Mouse (Mus musculus) megakaryocyte, embryonic 14.5 days (primary cell): ENCODE measurements around the gene Abca4. TPM values are rescaled to one million over a fixed set of nuclear protein-coding genes. Genes with fewer than 3 reads are reported as not detected.

Experiments
- H3K27me3 ChIP-seq: replicated peaks from 2 replicates; pipeline ENCODE3; 2012; ENCODE audit warnings: inconsistent platforms
- H3K36me3 ChIP-seq: replicated peaks from 2 replicates; pipeline ENCODE3; 2012; ENCODE audit warnings: low read length, inconsistent platforms, mixed read lengths
- H3K4me1 ChIP-seq: 2 replicates; pipeline ENCODE4 v1.6.1; 2012; ENCODE audit warnings: inconsistent platforms
- H3K4me3 ChIP-seq: replicated peaks from 2 replicates; pipeline ENCODE3; 2012; ENCODE audit warnings: moderate library complexity, mild to moderate bottlenecking, inconsistent platforms
- H3K9me3 ChIP-seq: 2 replicates; pipeline ENCODE4 v1.6.1; 2012; ENCODE audit warnings: inconsistent platforms
- FLI1 ChIP-seq: IDR thresholded peaks from 2 replicates; pipeline ENCODE4 v1.6.1; 2012; ENCODE audit warnings: low read length, inconsistent platforms, mixed read lengths
- GATA1 ChIP-seq: IDR thresholded peaks from 3 replicates; pipeline ENCODE4 v1.6.1; 2012; ENCODE audit warnings: mixed read lengths, low read length, inconsistent platforms, borderline replicate concordance
- polyA plus RNA-seq: library from polyadenylated mRNA; stranded (reverse); fragments of >175 nt; gene quantifications from 2 replicates; pipeline ENCODE4 v1.2.3, GENCODE M21; 2012; ENCODE audit warnings: low replicate concordance; ENCODE audit not compliant: insufficient read depth

Gene Abca4
- polyA plus RNA-seq, 1 experiment = 35.1 TPM

DNA sequence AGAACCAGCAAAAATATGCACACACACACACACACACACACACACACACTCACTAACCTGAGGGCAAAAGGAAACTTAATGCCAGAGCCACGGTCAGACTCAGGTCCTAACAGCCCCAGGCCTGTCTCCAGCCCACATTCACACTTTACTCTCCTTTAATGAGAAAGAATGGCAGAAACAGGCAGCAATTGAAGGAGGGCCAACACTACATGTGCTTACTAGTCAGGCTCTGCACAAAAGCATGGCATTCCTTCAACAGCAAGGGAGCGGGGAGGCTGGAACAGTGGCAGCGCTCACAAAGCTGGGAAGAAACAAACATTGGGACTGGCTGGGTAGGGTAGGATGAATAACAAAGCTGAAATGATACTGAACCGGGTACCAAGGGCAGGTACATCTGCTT, 155.4 kb downstream of the Abca4 start:
- H3K36me3 ChIP-seq = no peaks in the 10 kb centered on the region
- H3K4me1 ChIP-seq = peaks cover 54% of the 10 kb centered on the region
- no peak overlapping the region for H3K4me3 ChIP-seq
- no peaks in the 10 kb centered on the region for H3K9me3 ChIP-seq
- no peaks in the 10 kb centered on the region for H3K27me3 ChIP-seq
- TF ChIP-seq FLI1 (no peak), GATA1 (no peak)

DNA sequence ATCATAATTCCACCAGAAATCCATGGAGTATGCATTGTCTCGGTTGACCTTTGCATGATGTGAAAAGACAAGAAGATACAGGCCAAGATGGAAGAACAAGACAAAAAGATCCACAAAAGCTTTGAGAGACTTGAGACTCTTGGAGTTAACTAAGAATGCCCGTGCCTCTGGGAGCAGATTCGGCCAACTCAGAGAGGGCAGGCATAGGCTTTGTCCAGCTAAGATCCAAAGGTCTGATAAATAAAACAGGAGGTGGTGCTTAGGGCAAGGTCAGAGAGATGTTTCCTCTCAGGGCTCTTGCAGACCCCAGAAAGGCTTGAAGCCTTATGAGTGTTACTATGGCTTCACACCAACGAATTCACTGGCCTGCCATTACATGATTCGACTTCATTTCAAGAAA, 155.8 kb downstream of the Abca4 start:
- peaks cover 58% of the 10 kb centered on the region for H3K4me1 ChIP-seq
- H3K27me3 ChIP-seq = no peaks in the 10 kb centered on the region
- no peaks in the 10 kb centered on the region for H3K36me3 ChIP-seq
- TF ChIP-seq GATA1 (no peak), FLI1 (no peak)
- H3K9me3 ChIP-seq = no peaks in the 10 kb centered on the region
- H3K4me3 ChIP-seq = no peak overlapping the region

DNA sequence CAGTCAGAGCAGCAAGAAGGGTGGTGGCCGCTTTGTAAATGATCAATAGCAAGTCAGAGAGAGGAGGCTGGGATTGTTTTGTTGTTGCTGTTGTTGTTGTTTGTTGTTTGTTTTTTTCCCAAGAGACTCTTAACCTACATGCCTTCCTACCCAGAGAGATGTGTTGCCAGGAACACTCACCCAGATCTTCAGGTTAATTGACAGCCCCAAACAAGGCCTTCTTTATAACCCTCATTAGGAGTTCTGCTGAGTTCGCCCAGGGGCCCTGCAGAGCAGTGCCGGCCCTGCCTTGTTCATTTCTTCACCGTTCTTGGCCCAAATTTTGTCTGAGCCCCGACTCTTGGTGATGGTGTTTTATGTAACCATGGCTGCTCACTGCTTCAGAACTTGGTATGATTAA, 156.2 kb downstream of the Abca4 start:
- H3K27me3 ChIP-seq = no peaks in the 10 kb centered on the region
- peaks cover 56% of the 10 kb centered on the region for H3K4me1 ChIP-seq
- no peaks in the 10 kb centered on the region for H3K36me3 ChIP-seq
- H3K4me3 ChIP-seq = no peak overlapping the region
- H3K9me3 ChIP-seq = no peaks in the 10 kb centered on the region
- TF ChIP-seq GATA1 = no peak
- TF ChIP-seq FLI1 = no peak

DNA sequence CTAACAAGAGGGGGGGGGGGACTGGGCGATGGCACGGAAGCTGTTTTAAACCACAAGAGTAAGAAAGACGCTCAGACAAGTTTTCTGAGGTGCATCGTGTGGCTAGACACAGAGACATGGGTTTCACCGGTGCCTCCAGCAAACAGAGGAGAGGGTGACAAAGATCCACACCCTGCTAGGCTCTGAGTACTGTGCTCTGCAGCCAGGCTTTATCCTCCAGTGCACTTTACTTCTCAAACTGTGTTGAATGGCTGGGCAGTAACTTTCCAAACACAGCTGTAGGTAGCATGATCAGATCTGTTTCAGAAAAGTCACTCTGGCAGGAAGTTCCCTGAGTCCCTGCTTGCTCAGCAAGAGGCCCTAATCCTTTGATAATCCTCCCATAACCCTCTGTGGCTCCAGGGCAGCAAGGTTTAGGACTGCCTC, 158.1 kb downstream of the Abca4 start:
- TF ChIP-seq GATA1 (no peak), FLI1 (no peak)
- Histone ChIP-seq H3K4me3 (peak overlapping the region; percentile 78), H3K27me3 (no peaks in the 10 kb centered on the region), H3K36me3 (no peaks in the 10 kb centered on the region), H3K4me1 (peaks cover 56% of the 10 kb centered on the region), H3K9me3 (no peaks in the 10 kb centered on the region)

DNA sequence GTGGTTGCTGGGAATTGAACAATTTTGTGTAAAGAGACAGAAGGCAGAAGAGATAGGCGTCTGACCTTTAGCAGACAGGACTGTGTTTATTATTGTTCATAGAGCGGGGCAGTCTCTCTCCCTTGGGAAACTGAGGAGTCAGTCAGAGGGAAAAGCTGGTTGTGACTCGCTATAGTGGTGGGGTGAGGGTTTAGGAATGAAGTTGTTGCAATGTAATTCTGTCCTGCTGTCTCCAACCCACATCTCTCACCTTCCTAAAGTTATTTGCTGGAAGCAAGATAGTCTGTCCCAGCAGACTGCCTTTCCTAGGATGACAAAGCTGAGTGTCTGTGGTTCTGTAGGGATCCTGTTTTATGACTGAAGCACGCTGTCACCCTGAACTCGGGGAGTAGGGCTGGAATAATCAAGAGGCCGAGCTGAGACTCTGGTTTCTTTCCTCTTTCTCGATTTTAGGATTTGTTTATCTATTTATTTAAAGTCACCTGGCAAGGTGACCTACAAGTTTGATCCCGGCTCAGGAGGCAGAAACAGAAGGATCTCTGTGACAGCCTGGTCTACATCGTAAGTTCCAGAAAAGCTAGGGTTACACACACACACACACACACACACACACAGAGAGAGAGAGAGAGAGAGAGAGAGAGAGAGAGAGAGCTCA, 159.6 kb downstream of the Abca4 start:
- Histone ChIP-seq H3K4me1 (peaks cover 67% of the 10 kb centered on the region), H3K9me3 (no peaks in the 10 kb centered on the region), H3K36me3 (no peaks in the 10 kb centered on the region), H3K4me3 (no peak overlapping the region), H3K27me3 (no peaks in the 10 kb centered on the region)
- TF ChIP-seq GATA1 (no peak), FLI1 (no peak)

DNA sequence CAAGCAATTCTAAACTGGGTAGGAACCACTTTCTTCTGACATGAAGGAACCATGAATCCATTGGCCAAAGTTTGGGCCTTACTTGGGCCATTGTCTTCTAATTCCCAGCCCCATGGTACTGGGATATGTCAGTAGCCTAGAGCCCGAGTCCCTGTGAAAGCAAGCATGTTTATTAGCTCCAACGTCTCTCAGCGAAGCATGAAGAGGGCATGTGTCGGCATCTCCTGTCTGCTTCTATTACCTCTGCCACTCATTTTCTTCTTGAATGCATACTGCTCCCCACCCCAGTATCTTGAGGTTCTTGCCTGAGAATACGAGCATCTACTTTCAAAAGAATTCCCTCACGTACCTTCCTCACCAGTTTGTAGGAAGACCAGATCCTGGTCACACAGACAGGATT, 161.5 kb downstream of the Abca4 start:
- no peak for TF ChIP-seq GATA1
- no peak for TF ChIP-seq FLI1
- Histone ChIP-seq H3K27me3 (no peaks in the 10 kb centered on the region), H3K4me3 (no peak overlapping the region), H3K36me3 (no peaks in the 10 kb centered on the region), H3K9me3 (no peaks in the 10 kb centered on the region), H3K4me1 (peaks cover 86% of the 10 kb centered on the region)

DNA sequence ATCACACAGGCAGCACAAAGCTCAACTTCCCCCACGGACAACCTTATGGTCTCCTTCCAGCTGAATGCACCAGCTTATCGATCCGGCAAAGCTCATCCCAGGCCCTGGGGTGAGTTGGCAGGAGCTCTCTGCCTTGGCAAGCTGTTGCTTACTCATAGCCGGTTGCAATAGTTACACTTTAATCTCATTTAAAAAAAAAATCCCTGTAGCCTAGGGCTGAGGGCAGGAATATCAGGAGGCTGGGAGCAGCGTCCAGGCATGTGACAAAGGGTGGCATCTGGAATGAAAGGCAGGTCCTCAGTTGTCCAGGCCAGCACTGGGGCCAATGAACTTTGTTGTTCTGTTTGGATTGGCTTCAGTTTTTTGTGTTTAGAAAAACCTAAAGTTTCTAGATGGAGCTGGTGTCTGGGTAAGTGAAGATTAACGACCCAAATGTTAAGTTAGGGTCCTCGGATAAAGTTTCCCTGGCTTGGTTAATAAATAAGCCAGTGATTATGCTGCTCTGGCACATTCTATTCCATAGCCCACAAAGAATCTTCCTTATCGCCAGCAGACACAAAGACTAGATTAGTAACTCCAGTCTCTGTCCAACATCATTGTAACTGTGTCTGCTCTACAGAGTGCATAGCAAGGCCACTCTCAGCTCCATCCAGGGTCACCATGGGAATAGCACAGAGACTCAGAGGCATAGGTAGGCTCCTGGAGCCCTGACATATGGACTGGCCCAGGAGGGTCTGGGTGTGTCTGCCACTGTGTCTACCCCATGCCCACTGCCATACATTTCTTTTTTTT, 162.2 kb downstream of the Abca4 start:
- Histone ChIP-seq H3K27me3 (no peaks in the 10 kb centered on the region), H3K9me3 (no peaks in the 10 kb centered on the region), H3K4me1 (peaks cover 86% of the 10 kb centered on the region), H3K36me3 (no peaks in the 10 kb centered on the region), H3K4me3 (no peak overlapping the region)
- TF ChIP-seq GATA1 (no peak), FLI1 (no peak)

DNA sequence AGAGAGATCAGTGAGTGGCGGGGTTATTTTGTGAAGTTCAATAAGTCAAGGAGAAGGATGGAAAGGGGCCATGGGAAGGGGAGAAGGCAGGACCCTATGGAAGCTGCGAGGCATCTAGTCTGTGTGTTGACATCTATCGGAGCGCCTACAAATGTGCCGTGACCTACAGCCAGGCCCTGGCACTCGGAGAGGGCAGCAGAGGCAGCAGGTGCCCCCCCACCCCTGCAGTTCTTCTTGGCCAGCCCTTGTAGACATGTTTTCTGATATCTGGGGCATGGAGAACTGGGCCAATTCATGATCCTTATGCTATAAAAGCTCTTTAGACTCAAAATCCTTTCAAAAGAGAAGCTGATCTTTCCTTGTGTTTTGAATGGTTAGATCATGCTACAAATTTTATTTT, 163.5 kb downstream of the Abca4 start:
- H3K36me3 ChIP-seq = no peaks in the 10 kb centered on the region
- TF ChIP-seq FLI1 (no peak), GATA1 (no peak)
- H3K4me3 ChIP-seq = no peak overlapping the region
- H3K9me3 ChIP-seq = no peaks in the 10 kb centered on the region
- peaks cover 74% of the 10 kb centered on the region for H3K4me1 ChIP-seq
- H3K27me3 ChIP-seq = no peaks in the 10 kb centered on the region

DNA sequence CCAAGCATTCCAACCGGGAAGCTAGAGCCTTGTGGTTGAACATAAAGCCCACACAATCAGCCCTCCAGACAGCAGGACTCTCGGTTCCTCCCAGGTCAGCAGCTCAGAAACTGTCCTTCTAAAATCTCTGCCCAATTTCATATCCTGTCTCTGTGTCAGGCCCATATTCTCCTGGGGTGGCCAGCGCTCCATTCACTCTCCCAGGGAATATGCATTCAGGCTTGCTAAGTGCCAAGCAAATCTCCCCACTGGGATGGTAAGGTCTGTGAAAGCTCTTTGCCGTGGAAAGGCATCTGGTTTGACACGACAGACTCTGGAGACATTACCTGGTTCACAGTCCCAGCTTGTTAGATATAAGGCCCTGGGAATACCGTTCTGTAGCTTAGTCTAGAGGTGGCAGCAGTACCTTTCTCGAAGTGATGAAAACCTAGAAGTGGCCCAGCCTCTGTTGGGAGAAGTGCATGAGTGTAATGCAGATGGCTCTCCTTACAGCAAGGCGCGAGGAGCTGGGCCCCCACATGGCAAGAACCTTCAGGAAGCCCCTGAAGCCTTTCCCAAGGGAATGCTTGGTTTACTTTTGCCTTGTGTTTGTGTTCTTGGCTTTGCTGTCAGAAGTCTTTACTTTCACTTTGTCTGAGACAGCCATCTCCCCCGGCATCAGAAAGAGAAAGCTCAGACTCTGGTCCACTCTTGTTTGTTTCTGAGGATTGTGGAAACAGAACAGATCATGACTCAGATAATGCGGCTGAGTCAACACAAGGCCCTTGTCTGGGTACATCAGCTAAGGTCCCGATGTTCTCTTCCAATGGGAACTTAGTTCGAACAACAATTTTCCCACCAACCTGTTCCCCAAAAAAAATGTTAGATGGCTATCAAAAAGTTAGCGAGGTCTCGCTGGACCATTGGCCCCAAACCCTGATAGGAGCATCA, 164.3 kb downstream of the Abca4 start:
- H3K9me3 ChIP-seq = no peaks in the 10 kb centered on the region
- H3K4me1 ChIP-seq = peaks cover 72% of the 10 kb centered on the region
- TF ChIP-seq GATA1 = no peak
- no peak for TF ChIP-seq FLI1
- peak overlapping the region; percentile 76 for H3K4me3 ChIP-seq
- H3K27me3 ChIP-seq = no peaks in the 10 kb centered on the region
- no peaks in the 10 kb centered on the region for H3K36me3 ChIP-seq

DNA sequence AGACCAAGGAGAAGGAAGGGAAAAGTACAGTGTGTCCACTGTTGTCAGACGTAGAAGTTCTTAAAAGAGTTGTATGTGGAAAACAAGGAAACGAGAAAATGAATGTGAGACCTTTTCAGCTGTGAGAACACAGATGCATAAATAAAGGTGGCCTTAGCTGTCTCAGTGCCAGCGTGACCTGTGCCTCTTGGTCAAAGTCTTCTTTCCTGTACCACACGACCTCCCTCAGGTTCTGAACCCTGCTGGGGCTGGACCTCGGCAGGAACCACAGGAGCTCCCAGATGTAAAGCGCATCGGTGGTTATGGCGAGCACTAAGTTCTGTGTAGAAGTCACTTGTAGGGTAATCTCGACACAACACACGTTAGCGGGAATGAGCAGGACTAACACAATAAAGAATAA, 165.3 kb downstream of the Abca4 start:
- TF ChIP-seq GATA1 = no peak
- no peak for TF ChIP-seq FLI1
- H3K9me3 ChIP-seq = no peaks in the 10 kb centered on the region
- no peaks in the 10 kb centered on the region for H3K36me3 ChIP-seq
- H3K27me3 ChIP-seq = no peaks in the 10 kb centered on the region
- H3K4me1 ChIP-seq = peaks cover 72% of the 10 kb centered on the region
- no peak overlapping the region for H3K4me3 ChIP-seq
